Mouse (Mus musculus) hindlimb bud, embryonic 11.5 days (tissue): Measurements from ENCODE around the gene Apold1.

Experiments
- DNase-seq: peaks from one replicate; pipeline ENCODE4 v3.0.0-alpha.2; 2012; ENCODE audit warnings: low read depth, low spot score; ENCODE audit errors: extremely low spot score

The Apold1 gene

DNA sequence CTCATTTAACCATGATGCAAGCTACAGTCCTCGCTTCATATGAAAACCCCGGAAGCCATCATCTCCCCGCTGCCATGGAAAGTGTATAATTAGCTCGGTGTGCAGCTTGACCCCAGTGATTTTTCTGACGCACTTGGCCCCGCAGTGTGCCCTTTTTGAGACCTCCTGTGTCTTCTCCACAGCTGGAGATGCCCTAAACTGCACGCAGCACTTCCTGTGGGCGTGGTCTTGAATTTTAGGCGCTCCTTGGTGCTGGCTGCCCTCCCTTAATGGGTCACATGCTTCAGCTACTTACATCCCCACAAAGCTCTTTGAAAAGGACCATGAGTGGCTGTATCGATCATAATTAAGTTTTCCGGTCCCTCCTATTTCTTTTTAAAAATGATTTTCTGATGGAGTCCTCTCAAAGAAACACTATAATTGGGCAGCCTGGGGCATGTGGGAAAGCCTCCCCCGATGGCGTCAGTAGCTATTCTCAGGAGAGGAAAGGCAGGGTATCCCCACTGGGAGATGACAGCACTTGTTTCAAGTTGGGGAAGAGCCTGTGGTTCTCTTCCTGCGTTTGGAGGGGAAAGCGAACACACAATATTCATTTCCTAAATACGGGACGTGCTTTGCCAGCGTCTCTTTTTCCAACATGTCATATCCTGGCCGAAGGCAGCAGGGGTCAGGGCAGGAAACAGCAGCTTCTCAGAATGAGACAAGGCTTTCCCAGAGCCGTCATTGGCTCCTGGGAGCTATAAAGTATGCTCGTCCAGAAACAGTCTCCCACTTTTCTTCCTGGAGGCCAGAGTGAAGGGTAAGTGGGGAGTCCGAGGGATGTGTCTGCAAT is at the start of gene Apold1:
Gene Apold1, plus strand, starts transcription at position 488 of the 832 bp plus-strand sequence.
- DNase-seq, result no peak

DNA sequence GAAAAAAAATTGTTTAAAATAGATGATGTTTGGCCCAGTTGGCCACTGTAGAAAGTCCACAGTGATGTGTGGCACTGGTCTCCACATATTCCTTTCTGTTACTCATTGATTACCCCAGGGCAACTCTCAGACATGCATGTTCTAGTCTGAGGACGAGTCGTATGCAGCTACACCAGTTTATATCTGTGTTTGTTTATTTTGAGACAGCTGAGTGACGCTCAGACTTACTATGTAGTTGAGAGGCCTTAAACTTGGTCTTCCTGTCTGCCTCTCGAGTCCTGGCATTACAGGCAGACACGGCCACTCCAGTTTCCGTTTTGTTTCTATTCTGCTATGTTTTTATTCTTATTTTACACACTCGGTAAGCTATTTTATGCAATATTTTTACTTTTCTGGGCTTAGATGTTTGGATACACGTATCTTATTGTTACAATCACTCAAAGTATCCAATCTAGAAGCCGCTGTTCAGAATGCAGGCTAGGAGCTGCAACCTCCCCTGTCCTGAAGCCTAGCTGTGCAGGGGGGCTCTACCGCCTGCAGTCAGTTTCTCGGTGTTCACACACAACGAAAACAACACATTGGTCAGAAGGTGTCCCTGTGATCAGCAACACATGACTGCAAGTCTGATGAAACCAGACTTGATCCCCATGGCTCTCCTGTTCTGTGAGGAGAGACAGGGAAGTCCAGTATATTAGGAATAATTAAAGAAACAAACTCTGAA is 48.9 kb upstream of the Apold1 start:
- DNase-seq, result no peak

GRCm38 (mm10) chr6:134933207-134933558 is 48.3 kb upstream of the Apold1 start:
- DNase-seq, result no peak

- DNase-seq, result no peak
Observed at GRCm38 (mm10) chr6:134934305-134934704, 47.2 kb upstream of the Apold1 start.

DNA sequence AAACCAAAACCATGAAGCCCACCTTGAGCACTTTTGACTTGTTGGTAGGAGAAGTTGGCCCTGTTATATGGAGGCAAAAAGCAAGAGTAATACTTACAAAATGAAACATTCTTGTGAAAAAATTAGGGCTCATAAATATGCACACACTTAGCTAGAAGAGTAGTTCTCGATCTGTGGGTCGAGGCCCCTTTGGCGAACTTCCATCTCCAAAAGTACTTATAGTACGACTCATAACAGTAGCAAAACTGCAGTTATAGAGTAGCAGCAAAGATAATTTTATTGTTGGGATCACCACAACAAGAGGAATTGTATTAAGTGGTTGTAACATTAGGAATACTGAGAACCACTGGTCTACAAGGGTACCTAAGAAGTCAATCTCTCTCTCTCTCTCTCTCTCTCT is 41.7 kb upstream of the Apold1 start:
- DNase-seq, result no peak

DNA sequence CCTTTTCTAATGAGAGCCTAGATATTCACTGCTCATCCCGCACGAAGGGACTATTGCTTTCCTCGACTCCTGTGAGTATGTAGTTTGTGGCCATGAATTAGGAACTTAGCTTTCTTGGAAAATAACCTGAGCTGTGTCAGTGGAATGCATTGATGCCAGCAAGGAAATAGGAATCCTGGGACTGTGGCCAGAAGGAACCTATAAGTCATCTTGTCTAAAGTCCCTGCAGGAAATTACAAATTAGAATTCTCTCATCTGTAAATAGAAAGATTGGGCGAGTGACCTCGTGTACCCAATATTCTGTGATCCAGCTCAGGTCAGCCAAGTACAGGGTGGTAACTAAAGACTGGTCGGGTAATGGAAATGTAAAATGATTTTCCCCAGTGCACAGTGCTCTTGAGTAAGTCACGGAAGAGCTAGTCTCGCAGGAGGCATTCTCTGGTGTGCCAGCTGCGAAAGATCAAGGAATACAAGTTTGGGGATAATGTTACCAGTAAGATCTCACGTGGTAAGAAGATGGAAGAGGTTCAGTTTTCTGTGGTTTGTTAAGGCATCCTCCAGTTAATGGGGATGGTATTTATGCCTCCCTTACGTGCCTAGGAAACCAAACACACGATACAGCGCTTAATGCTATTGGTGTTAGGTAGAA is 37.6 kb upstream of the Apold1 start:
- no peak for DNase-seq

DNA sequence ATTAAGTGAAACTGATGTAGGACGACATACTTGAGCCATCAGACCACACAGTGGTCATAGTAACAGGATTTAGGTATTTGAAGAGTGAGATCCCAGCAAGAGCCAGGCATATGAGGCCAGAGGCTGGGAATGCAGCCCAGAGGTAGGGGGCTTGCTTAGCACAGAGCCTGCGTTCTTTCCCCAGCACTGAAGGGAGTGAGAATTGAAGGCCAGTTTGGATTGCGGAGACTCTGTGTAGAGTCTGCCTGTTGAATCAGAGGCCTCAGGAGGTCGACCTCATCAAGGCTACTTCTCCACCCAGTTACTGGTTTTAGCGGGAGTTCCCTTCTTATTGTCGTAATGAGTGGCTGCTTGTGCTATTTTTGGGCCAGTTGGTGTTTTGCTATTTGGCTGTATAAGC is 35.5 kb upstream of the Apold1 start:
- DNase-seq, result no peak

- no peak for DNase-seq
Observed at GRCm38 (mm10) chr6:134946858-134947257, 34.7 kb upstream of the Apold1 start.

DNA sequence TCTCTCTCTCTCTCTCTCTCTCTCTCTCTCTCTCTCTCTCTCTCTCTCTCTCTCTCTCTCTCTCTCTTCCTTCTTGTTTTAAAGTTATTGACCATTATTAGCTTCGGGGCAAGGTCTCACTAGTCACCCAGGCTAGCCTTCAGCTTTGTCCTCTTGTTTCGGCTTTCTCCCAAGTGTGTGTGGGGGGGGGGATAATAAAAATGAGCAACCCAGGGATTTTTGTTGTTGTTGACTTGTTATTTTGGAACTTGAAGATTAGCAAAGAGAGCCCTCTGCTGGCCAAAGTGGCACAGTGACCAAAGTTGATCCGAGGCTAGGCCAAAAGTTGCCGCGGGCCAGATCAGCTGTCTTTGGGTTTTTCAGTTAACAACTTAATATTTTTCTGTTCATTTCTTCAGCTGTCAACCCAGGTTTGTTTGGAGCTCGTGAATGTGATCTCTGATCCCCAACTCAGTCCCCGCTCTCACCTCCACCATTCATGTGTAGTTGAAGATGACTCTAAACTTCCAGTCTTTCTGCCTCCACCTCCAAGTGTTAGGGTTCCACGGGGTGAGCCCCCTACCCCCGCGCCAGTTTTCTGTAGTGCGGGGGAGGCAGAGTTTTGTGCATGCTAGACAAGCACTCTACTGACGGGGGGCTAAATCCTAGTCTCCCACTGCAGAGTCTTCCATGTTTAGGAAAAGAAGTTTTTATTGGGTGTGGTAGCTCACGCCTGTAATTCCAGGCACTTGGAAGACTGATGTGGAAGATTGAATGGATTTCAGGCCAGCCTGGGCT is 34.0 kb upstream of the Apold1 start:
- no peak for DNase-seq

DNA sequence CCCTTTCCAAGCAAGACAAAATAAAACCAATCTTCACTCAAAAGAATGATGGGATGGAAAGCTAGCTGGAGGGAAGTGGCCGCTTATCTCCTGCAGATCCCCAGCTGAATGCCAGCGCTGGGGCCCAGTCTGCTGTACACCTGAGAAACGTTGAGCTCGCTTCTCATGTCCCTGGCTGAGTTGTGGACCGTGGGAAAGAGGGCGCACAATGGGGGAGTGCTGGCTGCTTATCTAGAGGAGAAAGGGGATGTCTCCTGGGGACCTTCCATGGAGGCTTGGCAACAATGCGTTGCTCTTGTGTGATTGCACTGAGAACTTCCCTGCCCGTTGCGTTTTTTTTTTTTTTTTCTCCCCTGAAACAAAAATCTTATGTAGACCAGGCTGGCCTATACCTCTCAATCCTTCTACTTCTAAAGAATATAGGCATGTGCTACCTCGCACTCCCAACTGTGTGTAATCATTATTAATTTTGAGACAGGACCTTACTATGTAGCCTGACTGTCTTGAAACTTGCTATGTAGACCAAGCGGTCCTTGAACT is 32.9 kb upstream of the Apold1 start:
- no peak for DNase-seq

GRCm38 (mm10) chr6:134949241-134949640 is 32.3 kb upstream of the Apold1 start:
- DNase-seq, result no peak

GRCm38 (mm10) chr6:134951364-134951763 is 30.2 kb upstream of the Apold1 start:
- DNase-seq, result no peak

- no peak for DNase-seq
Observed at GRCm38 (mm10) chr6:134953976-134954375, 27.5 kb upstream of the Apold1 start.

DNA sequence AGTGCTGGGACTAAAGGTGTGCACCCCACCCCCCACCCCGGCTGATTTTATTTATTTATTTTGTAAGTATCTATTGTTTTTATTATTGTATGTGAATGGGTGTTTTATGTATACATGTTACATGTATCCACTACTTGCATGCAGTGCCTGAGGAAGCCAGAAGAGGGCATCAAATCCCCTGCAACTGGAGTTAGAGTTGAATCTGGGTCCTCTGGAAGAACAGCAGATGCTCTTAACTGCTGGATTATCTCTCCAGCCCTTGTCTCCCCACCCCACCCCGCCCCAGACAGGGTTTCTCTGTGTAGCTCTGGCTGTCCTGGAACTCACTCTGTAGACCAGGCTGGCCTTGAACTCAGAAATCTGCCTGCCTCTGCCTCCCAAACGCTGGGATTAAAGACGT is 25.1 kb upstream of the Apold1 start:
- DNase-seq, result no peak

- no peak for DNase-seq
Observed at GRCm38 (mm10) chr6:134961286-134961685, 20.2 kb upstream of the Apold1 start.

- no peak for DNase-seq
Observed at GRCm38 (mm10) chr6:134961858-134962517, 19.5 kb upstream of the Apold1 start.

- DNase-seq, result no peak
Observed at GRCm38 (mm10) chr6:134962518-134962893, 19.0 kb upstream of the Apold1 start.

GRCm38 (mm10) chr6:134963910-134964309 is 17.6 kb upstream of the Apold1 start:
- DNase-seq, result no peak

DNA sequence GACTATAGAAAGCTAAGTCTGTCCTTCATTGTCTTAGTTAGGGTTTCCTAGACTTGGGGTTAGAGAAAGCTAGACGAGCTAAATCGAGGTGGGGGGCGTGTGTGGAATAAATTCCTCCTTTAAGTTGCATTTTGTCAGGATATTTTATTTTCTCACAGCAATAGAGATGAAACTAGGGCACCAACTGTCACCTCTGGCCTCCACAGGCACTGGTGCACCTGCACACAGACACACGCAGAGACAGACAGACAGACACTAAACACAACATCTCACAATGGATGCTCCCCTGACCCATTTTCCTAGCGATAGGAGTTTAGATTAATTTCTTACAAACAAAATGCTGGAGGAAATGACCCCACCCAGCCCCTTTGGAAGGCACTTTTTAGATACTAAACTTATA is 14.8 kb upstream of the Apold1 start:
- DNase-seq, result no peak

DNA sequence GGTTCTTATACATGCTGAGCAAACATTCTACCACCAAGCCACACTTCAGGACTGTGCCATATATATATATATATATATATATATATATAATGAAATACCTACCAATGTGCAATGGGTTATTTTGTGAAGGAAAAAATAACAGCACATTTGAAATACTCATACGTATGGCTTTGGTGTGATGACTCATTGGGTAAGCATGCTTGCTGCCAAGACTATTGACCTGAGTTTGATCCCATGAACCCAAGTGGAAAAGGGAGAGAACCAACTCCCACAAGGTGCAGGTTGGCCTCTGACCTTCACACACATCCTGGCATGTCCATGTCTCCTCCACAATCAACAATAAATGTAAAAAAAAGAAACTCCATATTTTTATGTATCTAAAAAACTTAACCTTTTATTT is 13.2 kb upstream of the Apold1 start:
- DNase-seq, result no peak
